Mouse (Mus musculus): Measurements from ENCODE around the gene Kazn.

DNA sequence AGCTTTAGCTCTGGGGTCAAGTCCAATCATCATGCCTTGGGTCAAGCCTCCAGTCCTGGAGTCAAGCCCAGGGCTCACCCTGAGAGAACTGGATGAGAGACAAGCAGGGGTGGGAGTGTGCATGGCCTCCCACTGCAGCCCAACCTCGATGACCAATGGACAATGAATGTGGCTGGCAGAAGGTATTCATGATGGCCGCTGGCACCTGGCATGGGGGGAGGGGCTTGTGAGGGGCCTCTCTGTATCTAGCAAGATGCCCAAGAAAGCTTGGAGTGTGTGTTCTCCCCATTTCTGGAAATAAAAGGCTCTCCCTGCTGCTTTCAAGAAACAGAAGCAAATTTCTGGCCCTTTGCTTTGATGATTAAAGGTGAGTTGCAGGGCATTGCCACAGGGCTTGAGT lies 50.7 kb downstream of the Kazn start:
- no peak for TF ChIP-seq CTCF (IDR thresholded peaks at IDR 0.05; ENCODE audit: low read depth, low read length)
- TF ChIP-seq TAL1 (conservative IDR thresholded peaks at IDR 0.05; ENCODE audit: low read depth, low read length) = no peak
- TF ChIP-seq GATA1 (IDR thresholded peaks at IDR 0.05; ENCODE audit: borderline replicate concordance, low read length) = no peak
- TF ChIP-seq GATA2 (IDR thresholded peaks at IDR 0.05; ENCODE audit: borderline replicate concordance, low read depth, low read length) = no peak
- no peak for TF ChIP-seq POLR2AphosphoS5 (IDR thresholded peaks at IDR 0.05; ENCODE audit: insufficient replicate concordance, low read depth, low read length)

Data from G1E (cell line).